Mouse (Mus musculus): ENCODE data around the gene 4930402K13Rik.
"Not testable (repeated sequence)": the region's sequence is repeated elsewhere in the genome, so short reads cannot be mapped to it uniquely, and the experiment has no call there.

The 4930402K13Rik gene

GRCm38 (mm10) chrX:9104262-9104661 lies at the start of gene 4930402K13Rik:
Gene 4930402K13Rik (plus strand): TSS chrX:9104562.
- no peak for DNase-seq

- DNase-seq: peak; percentile 78
Observed at GRCm38 (mm10) chrX:9060952-9061351, 43.4 kb upstream of the 4930402K13Rik start.

GRCm38 (mm10) chrX:9062101-9062500 lies 42.3 kb upstream of the 4930402K13Rik start:
- DNase-seq: no peak

- DNase-seq: not testable (repeated sequence)
Observed at GRCm38 (mm10) chrX:9062715-9063114, 41.6 kb upstream of the 4930402K13Rik start, which contains the start of gene Fthl17f. Gene Fthl17f (plus strand): TSS chrX:9063015.

GRCm38 (mm10) chrX:9077699-9078098 lies 26.7 kb upstream of the 4930402K13Rik start:
- peak; percentile 86 for DNase-seq

GRCm38 (mm10) chrX:9095066-9095465 lies 9.3 kb upstream of the 4930402K13Rik start:
- not testable (repeated sequence) for DNase-seq

GRCm38 (mm10) chrX:9110381-9110780 lies 6.0 kb downstream of the 4930402K13Rik start:
- no peak for DNase-seq

GRCm38 (mm10) chrX:9124928-9125327 lies 20.6 kb downstream of the 4930402K13Rik start:
- DNase-seq: no peak

GRCm38 (mm10) chrX:9128317-9128831 lies 24.0 kb downstream of the 4930402K13Rik start:
- DNase-seq: peak; percentile 3

GRCm38 (mm10) chrX:9139290-9139948 lies 35.1 kb downstream of the 4930402K13Rik start:
- DNase-seq: no peak

GRCm38 (mm10) chrX:9142669-9143068 lies 38.3 kb downstream of the 4930402K13Rik start:
- DNase-seq: no peak

Data from right cerebral cortex, postnatal 4 days (tissue).